Mouse (Mus musculus) heart, adult 9 months (tissue): ENCODE results near the gene Psen1.

Experiments
- DNase-seq, 2 experiments: peaks; one replicate each; pipeline ENCODE4 v3.0.0; 2022; ENCODE audit warnings: low spot score in 2 of 2

Psen1 gene

DNA sequence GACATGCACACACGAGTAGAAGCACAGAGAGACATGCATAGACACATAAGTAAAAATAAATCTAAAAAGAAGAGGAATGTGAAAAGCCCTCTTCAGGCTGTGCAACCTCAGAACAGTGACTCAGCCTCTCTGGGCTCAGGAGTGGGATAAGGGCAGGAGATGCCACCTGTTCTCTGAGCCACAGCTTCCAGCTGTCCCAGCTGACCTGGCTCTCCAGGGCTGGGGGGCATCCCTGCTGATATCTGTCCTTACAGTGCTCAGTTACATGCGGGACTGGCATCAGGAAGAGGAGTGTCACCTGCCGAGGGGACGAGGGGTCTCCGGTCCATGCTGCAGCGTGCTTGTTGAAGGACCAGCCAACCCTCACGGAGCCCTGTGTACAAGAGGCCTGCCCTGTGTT, 88.8 kb downstream of the Psen1 start:
- DNase-seq: no peak

DNA sequence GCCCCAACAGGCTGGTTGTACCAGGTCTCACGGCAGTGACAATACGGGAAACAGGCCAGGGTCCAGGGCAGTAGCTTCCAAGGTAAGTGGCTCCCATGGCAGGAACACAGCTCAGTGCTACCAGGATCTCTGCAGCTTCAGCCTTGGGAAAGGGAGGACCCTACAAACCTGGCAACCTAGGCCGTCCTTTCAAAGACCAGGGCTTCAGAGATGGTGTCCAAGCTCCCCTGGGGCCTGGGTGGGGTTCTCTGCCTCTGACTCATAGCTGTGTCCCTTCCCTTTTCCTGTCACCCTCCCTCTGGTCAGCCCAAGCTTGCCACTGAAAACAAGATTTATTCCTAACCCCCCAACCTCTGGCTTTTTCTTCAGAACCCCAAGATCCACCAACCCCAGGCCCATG, 92.2 kb downstream of the Psen1 start:
- peak in 1 of 2 experiments; percentile 26 for DNase-seq

DNA sequence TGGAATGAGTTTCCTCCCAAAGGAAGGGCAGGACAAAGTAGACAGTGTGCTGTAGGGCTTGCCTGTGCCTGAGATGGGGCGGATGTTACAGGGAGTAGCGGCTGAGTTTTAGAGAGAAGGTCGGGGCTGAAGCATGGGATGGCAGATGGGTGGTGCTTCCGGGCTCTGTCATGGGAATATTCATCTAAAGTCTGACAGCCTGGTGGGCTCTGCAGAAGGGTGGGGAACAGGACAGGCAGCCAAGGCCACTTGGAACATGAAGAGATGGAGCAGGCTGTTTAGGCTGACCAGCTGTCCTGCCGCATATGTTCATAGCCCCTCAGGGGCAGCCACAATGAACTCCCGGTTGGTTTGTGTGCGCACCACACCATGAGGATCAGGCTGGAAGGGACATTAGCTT, 93.3 kb downstream of the Psen1 start:
- no peak for DNase-seq

DNA sequence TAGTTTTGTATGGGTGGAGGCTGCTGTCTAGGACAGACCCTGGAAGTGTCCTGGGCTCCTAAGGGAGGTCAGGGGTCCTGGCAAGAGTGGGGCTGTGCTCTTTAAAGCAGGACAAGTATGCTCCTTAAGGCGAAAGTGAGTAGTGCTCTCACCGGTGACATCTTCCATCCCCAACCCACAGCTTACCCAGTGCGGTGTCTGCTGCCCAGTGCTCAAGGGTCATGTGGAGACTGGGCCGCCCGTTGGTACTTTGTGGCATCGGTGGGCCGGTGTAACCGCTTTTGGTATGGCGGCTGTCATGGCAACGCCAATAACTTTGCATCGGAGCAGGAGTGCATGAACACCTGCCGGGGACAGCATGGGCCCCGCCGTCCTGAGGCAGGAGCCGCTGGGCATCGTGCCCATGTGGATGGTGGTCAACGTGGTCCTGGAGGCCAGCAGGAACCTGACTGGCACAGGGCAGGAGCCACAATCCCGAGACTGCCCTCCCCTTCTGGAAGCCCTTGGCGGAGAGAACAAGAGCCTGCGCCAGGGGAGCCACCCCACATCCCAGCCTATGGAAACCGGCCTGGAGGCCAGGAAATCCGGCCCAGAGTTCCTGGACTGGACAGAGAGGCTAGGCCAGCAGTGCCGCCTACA, 93.8 kb downstream of the Psen1 start:
- DNase-seq: no peak

DNA sequence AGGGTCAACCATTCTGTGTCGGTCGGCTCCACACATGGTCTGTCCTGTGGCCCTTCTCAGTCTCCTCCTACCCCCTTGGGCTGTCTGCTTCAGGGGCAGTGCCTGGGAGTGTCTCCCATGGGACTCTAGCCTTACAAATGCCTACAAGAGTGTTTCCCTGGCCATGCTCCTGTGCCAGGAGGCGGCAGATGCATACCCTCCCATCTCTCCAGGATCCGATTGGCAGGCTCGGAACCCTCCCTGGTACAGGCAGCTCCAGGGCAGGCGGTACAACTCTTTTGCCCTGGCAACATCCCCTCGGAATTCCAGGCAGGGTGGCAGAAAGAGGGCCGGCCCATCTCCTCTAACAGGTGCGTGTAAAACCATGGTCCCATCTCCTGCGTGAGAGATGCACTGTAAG, 94.7 kb downstream of the Psen1 start:
- DNase-seq: no peak
